Mouse (Mus musculus) thymus, adult 2 months (tissue): ENCODE measurements at regions not wholly inside any gene's neighbourhood (a gene's known extent, or its start where the extent isn't known, plus 50 kb on each side); places are given as distances from the start of the nearest gene placed in this dataset.
A peak's percentile ranks its signal among the peaks of the same experiment; 100 is the strongest.

ENCODE experiments used
- DNase-seq: peaks from one replicate; pipeline ENCODE4 v3.0.0; 2021
- H3K27ac ChIP-seq: fragments of 200-500 bp; 2 replicates; pipeline ENCODE4 v1.5.1; 2012; ENCODE audit warnings: low read length, control low read depth; ENCODE audit not compliant: control insufficient read depth, insufficient read depth
- H3K27me3 ChIP-seq: fragments of 200-500 bp; 2 replicates; pipeline ENCODE4 v1.6.1; 2012; ENCODE audit warnings: mild to moderate bottlenecking, low read length, moderate library complexity, mixed read lengths; ENCODE audit not compliant: control insufficient read depth, insufficient read depth
- H3K36me3 ChIP-seq: fragments of 200-500 bp; 2 replicates; pipeline ENCODE4 v1.6.1; 2012; ENCODE audit warnings: mild to moderate bottlenecking, low read length, moderate library complexity; ENCODE audit not compliant: control insufficient read depth, insufficient read depth
- H3K4me1 ChIP-seq: fragments of 200-500 bp; replicated peaks from 2 replicates; pipeline ENCODE4 v1.6.1; 2012; ENCODE audit warnings: low read length; ENCODE audit not compliant: control insufficient read depth, insufficient read depth
- H3K4me3 ChIP-seq: fragments of 200-500 bp; 2 replicates; pipeline ENCODE4 v1.5.1; 2012; ENCODE audit warnings: mild to moderate bottlenecking, low read length, control low read depth, moderate library complexity; ENCODE audit not compliant: control insufficient read depth, insufficient read depth
- CTCF ChIP-seq: fragments of 200-500 bp; IDR thresholded peaks from 2 replicates; pipeline ENCODE4 v1.5.1; 2012; ENCODE audit warnings: mild to moderate bottlenecking, control low read depth, low read length, moderate library complexity, borderline replicate concordance; ENCODE audit not compliant: control insufficient read depth, poor library complexity, insufficient read depth; ENCODE audit errors: extremely low read depth
- POLR2A ChIP-seq: fragments of 200-500 bp; IDR thresholded peaks from 2 replicates; pipeline ENCODE4 v1.6.1; 2012; ENCODE audit warnings: mild to moderate bottlenecking, low read length, control low read depth, moderate library complexity; ENCODE audit not compliant: control insufficient read depth, poor library complexity, insufficient read depth; ENCODE audit errors: extremely low read depth
- whole genome bisulfite sequencing: fragments of 180-500 bp; shearing (Covaris S2); methylation state at CpG from one replicate; pipeline ENCODE4 v1.1.7; 2018; 5-methylcytosine and 5-hydroxymethylcytosine counted together

DNA sequence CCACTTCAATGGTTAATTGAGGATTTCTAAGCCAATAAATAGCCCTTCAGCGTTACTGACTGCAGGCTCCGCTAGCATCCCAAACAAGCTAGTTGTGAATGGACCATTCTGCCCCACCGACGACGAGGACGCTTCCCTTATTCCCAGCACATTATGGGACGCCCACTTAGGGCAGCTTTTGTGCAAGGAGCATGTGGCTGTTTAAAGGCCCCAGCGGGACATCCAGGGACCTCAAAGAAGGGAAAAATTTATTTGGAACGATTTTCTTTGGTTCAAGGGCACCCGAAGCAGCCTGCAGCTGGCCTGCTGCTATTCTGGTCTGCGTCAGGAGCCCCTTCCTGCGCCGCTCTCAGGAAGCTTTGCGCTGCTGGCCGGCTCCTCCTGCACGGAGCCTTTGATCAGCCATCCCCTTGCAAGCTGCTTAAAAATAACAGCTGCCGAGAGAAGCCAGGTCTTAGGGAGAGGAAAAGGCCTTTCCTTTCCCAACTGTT is 172.6 kb upstream of the Gm5148 start:
- no peak overlapping the region for H3K4me3 ChIP-seq

DNA sequence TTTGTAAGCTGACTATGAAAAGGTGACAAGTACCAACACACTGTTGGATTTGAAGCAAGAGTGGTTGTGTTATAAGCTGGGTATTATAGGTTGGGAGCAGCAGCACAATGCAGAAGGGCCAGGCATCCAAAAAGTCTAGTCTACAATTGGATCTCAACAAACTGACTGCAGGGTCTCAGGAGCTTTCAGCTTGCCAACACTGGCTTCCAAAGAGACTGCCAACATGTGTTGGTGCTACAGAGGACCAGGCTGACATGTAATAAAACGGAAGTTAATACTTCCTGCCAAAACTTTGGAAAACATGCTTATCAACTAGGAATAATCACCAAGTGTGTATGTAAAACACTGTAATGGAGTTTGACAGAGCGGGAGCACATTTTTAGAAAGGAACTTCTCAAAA is 170.3 kb upstream of the Gm5148 start:
- no peak overlapping the region for H3K27ac ChIP-seq
- H3K4me1 ChIP-seq, result peaks cover 15% of the 10 kb centered on the region
- H3K36me3 ChIP-seq, result no peaks in the 10 kb centered on the region
- H3K27me3 ChIP-seq, result no peaks in the 10 kb centered on the region
- TF ChIP-seq CTCF (no peak), POLR2A (no peak)
- 94% methylated on average over 2 of the region's 2 CpGs for WGBS
- DNase-seq, result no peak
- H3K4me3 ChIP-seq, result no peak overlapping the region

More for the DNA sequence above, 172.6 kb upstream of the Gm5148 start:
- Histone ChIP-seq H3K27me3 (no peaks in the 10 kb centered on the region), H3K27ac (no peak overlapping the region), H3K4me1 (peaks cover 15% of the 10 kb centered on the region), H3K36me3 (no peaks in the 10 kb centered on the region)
- WGBS, result 25% methylated on average over 17 of the region's 17 CpGs
- DNase-seq, result peak; percentile 38
- TF ChIP-seq CTCF, result no peak
- no peak for TF ChIP-seq POLR2A

DNA sequence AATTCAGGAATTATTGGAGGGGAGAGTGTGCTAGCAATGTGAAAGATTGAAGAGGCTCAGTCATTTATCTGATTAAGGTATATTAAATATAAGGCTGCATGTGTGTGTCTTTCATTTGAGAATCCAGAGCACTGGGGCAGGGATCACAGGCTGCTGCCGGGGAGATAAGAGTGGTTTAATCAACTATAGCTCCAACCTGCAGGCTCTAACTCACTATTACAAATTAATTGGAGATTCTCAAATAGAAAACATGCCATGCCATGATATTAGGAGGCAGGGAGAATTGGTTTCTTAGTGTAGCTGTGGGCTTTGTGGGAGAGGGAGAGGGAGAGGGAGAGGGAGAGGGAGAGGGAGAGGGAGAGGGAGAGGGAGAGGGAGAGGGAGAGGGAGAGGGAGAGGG is 165.9 kb upstream of the Gm5148 start:
- Histone ChIP-seq H3K27ac (no peak overlapping the region), H3K36me3 (no peaks in the 10 kb centered on the region), H3K27me3 (no peaks in the 10 kb centered on the region), H3K4me3 (no peak overlapping the region), H3K4me1 (no peaks in the 10 kb centered on the region)
- no peak for DNase-seq
- 100% methylated on average over 1 of the region's 1 CpGs for WGBS
- TF ChIP-seq CTCF, result no peak
- TF ChIP-seq POLR2A, result no peak

DNA sequence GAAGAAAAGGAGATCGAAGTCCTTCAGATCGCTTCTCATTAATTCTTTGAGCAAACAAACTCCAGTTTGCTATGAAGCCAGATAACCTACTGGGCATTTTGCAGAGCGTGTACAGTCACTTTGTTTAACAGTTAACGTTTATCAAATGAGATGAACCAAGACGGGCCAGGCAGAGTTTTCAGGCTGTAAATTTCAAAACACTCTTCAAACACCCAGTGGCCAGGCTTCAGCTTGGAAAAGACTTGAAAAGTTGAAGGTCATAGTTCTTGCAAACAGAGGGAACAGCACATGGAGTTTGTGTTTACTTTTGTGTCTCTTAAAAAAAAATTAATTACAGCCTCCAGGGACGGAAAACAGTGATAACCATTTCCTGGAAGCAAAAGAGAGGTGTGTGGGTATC is 164.2 kb upstream of the Gm5148 start:
- Histone ChIP-seq H3K36me3 (no peaks in the 10 kb centered on the region), H3K4me1 (no peaks in the 10 kb centered on the region), H3K27me3 (no peaks in the 10 kb centered on the region), H3K4me3 (no peak overlapping the region), H3K27ac (no peak overlapping the region)
- 95% methylated on average over 6 of the region's 6 CpGs for WGBS
- no peak for TF ChIP-seq CTCF
- no peak for TF ChIP-seq POLR2A
- DNase-seq, result no peak

DNA sequence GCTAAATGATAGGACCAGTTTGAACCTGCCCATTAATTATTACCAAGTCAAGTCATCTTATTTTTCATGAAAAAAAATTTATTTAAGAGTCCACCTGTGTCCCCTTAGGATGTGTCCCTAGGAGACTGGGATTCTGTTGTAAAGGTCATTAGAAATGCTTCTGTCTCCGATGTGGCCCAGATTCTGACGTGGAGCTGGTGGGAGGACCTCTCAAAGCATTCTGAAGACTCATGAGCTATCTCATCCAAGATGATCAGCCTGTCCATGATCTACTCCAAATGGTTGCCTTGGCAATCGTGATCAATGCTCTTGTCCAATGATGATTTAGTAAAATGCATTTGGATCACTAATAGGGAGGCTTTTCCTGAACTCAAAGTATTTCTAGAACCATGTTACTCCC is 163.4 kb upstream of the Gm5148 start:
- Histone ChIP-seq H3K36me3 (no peaks in the 10 kb centered on the region), H3K27me3 (no peaks in the 10 kb centered on the region), H3K4me1 (no peaks in the 10 kb centered on the region), H3K27ac (no peak overlapping the region), H3K4me3 (no peak overlapping the region)
- TF ChIP-seq CTCF (no peak), POLR2A (no peak)
- no peak for DNase-seq
- WGBS, result 97% methylated on average over 3 of the region's 3 CpGs

DNA sequence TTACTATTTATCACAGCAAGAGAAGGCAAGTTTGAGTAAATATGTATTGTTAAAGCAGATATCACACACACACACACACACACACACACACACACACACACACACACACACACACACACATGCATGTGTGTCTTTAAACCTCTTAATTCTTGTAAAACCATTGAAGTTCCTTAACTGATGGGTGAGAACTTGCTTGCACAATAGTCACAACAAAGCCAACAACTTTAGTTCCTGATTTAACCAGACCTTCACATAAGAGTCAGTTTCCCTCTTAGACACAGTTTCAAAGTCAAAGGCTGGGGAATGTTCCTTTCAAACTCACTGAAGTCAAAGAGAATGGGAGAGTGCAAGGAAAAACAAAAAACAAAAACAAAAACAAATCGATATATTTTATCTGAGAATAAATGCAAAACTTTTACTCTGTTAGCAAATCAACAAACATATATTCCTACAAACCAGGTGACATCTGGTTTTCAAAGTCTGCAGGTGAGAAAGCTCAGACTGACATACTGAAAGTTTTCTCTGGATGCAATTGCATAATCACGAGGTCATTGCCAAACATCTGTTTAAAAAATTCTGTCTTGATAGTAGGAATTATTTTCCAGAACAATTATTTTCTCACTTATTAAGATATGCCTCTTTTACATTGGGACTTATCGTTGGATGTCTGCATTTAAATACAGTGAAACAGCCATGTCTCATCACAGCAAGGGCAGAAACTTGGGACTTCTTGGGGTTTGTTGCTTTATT is 162.6 kb upstream of the Gm5148 start:
- TF ChIP-seq CTCF, result no peak
- TF ChIP-seq POLR2A, result no peak
- DNase-seq, result no peak
- Histone ChIP-seq H3K27ac (no peak overlapping the region), H3K36me3 (no peaks in the 10 kb centered on the region), H3K4me1 (no peaks in the 10 kb centered on the region), H3K27me3 (no peaks in the 10 kb centered on the region), H3K4me3 (no peak overlapping the region)
- WGBS, result 94% methylated on average over 3 of the region's 3 CpGs

DNA sequence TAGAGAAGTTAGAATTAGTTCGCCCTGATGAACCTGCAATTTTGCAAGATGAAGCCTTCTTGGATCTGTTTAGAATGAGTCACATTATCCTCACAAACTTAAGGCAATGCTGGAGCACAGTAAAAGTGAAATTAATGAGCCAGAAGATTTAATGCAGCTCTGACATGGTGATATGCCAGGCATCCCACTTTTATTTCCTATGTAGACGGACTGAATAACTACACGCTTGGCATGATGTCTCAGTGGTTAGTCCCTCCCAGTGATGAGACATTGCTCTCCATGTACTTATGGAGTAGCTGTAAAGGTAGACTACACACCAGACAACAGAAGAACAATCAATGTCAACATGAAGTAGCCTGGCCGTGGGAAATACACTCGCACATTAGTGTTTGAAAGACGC is 161.5 kb upstream of the Gm5148 start:
- Histone ChIP-seq H3K4me3 (no peak overlapping the region), H3K36me3 (no peaks in the 10 kb centered on the region), H3K27me3 (no peaks in the 10 kb centered on the region), H3K4me1 (no peaks in the 10 kb centered on the region), H3K27ac (no peak overlapping the region)
- TF ChIP-seq CTCF (no peak), POLR2A (no peak)
- no peak for DNase-seq
- 94% methylated on average over 6 of the region's 6 CpGs for WGBS
